Mouse (Mus musculus) erythroblast, embryonic 14.5 days (primary cell): ENCODE data around the gene Iqsec1.

Experiments
- GATA1 ChIP-seq: IDR thresholded peaks from 2 replicates; pipeline ENCODE4 v1.6.1; 2012; ENCODE audit warnings: low read length, inconsistent platforms, mixed read lengths
- TAL1 ChIP-seq: IDR thresholded peaks from 3 replicates; pipeline ENCODE4 v1.6.1; 2012; ENCODE audit warnings: low read length, inconsistent platforms, mixed read lengths

GRCm38 (mm10) chr6:90999176-90999575 lies 10.7 kb upstream of the Iqsec1 start:
- TF ChIP-seq TAL1 (no peak), GATA1 (no peak)
